Mouse (Mus musculus) urinary bladder, adult 2 months (tissue): ENCODE measurements around the gene Cd72. TPM values are rescaled to one million over a fixed set of nuclear protein-coding genes. Genes with fewer than 3 reads are reported as not detected.

ENCODE experiments used
- DNase-seq: peaks from one replicate; pipeline ENCODE4 v3.0.0; 2022; ENCODE audit warnings: low spot score
- polyA plus RNA-seq: library from polyadenylated mRNA; depleted of rRNA; stranded (reverse); fragments of >200 nt; gene quantifications from 2 replicates; pipeline ENCODE4 v1.2.3, GENCODE M21; 2012

Cd72 gene
- polyA plus RNA-seq, 1 experiment: 4.6 TPM

DNA sequence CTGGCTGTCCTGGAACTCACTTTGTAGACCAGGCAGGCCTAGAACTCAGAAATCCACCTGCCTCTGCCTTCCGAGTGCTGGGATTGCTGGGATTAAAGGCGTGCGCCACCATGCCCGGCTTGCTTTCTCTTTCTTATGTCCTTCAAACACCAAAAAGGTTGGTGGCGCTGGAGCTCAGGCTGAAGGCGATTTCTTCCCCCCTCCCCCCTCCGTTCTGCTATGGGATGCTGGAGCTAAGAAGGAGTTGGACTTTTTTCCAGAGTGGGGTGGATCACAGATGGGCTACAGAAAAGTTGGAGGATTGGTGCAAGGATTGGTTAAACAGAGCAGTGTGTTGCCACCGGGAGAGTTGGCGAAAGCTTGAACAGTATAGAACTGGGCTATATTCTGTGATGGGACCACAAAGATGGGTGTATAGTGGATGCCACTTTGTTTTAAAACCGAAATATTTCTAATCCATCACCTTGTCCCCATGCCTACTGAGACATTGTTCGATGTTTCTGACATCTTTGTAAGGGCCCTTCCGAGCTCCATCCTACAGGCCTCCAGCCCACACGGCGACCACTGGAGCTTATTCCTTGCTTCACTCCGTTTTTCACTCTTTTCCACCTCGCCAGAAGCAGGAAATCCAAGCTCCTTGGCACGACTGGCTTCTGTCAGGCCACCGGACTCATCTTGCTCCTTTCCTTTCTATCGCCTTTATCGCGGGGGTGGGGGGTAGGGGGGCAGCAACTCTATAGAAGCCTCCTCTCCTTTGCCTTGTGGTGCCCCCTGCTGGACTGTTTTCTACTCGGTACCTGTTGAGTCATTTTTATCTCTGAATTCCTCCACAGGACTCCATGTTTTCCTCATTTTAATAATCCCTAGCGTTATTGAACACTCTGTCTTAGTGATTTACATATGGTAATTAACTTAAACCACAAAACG is 24.7 kb upstream of the Cd72 start:
- DNase-seq: no peak

GRCm38 (mm10) chr4:43478534-43478858 is 24.1 kb upstream of the Cd72 start:
- no peak for DNase-seq

DNA sequence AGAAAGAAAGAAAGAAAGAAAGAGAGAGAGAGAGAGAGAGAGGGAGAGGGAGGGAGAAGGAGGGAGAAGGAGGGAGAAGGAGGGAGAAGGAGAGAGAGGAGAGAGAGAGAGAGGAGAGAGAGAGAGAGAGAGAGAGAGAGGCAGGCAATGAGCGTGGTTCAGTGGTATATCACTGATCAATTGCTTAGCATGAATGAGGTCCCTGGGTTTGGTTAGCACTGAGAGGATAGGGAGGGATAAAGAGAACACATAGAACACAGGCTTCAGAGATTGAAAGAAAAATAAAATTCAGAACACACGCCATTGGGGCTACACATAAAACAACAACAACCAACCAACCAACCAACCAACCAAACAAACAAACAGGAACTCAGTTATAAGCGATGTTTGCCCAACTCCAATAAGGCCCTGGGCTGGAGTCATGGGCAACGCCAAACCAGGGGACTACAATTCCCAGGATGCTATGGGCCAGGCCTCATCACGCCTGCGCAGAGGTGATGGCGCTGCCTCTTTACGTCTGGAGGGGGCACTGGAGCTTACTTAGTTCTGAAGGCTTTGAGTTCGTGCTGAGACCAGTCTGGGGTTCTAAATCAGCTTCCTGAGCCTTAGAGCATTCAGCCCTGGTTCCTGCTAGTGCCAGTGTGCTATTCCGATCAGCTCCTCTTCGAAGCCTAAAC is 23.6 kb upstream of the Cd72 start:
- DNase-seq: peak; percentile 60

- no peak for DNase-seq
Measured at GRCm38 (mm10) chr4:43476604-43477003, 22.2 kb upstream of the Cd72 start.

GRCm38 (mm10) chr4:43473636-43474035 is 19.2 kb upstream of the Cd72 start:
- DNase-seq: no peak

- no peak for DNase-seq
Measured at GRCm38 (mm10) chr4:43470301-43470700, 15.9 kb upstream of the Cd72 start.

- no peak for DNase-seq
Measured at GRCm38 (mm10) chr4:43466872-43467271, 12.4 kb upstream of the Cd72 start.

DNA sequence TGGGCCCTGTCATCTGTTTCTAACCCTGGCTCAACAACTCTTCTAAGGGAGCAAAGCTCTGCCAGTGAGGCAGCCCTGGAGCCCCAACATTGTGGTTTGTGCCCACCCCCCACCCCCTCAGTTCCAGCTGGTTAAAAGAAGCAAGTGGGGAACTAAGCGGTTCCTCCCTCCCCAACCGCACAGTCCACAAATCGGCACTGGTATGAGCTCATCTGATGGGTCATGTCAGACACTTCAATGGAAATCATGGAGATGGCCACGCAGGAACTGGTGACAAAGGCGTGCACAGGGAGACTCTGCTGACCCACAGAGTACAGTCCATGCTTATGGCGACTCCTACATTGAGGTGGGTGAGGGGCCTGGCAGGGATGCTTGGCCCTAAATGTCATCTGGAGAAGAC is 11.5 kb upstream of the Cd72 start:
- DNase-seq: no peak

DNA sequence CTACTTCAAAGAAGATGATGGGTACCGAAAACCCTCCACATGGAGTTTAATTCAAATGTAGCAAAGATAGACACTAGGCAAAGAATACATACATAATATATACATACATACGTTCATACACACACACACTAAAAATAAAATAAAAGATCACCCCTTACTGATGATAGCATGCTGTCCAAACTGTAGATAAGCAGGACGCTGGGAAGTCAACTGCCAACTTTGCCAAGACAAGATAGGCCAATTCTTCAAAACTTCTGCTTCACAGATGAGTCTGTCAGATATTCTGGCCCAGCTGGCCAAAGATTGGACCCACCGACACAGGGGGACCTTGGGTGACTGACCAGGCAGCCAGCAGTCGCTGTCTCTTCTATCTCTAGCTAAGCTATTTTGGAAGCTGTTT is 8.7 kb upstream of the Cd72 start:
- no peak for DNase-seq

DNA sequence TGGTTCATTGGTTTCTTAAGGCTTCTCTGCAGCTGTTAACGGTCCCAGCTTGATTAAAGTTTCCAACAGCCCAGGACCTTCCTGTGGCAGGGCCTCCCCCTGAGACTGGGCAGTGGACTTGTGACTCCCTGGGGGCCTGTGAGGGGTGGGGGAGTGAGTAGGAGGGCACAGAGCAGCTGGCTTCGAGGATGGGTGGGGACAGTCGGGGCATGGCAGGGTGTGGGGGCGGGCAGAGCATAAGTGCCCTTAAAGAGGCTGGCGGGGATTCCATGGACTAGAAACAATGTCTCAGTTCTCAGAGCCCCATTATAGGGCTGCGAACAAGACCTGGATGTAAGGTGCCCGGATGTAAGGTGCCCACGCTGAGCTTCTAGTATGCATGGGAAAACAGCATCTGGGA is 2.7 kb upstream of the Cd72 start:
- no peak for DNase-seq

DNA sequence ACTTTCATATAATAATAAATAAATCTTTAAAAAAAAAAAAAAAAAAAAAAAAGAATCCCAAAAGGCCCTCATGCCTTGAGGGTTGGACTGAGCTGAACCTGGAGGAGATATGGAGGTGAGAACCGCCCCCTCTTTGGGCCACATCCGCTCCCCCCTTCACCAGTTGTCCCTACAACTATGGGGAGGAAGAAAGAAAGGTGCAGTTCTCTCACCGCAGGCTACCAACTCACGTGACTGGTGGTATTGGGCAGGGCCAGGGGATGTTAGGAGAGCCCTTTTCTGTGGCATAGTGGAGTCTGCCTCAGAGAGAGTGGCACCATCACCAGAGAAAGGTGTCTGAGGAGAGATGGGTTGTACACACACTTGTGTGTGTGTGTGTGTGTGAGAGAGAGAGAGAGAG is 2.0 kb upstream of the Cd72 start:
- DNase-seq: no peak

- DNase-seq: no peak
Measured at GRCm38 (mm10) chr4:43453413-43453812, 1.0 kb downstream of the Cd72 start.

DNA sequence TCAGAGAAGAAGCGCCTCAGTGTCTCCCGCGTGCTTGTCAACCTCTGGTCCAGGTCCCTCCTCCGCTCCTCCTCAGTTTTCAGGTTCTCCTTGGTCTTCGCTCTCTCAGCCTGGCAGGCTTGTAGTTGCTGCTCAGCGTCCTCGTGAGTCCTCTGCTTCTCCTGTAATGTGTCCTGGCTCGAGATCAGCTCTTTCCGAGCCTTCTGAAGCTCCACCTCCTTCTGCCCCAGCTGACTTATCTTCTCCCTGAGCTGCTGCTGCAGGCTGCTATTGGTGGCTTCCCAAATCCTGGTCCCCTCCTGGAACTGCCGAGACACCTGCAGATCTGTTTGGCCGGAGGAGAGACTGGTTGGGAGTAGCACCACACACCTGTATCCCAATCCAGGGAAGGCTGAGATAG is 2.1 kb downstream of the Cd72 start:
- DNase-seq: no peak

- DNase-seq: no peak
Measured at GRCm38 (mm10) chr4:43448554-43448953, 5.9 kb downstream of the Cd72 start.

GRCm38 (mm10) chr4:43447251-43447650 is 7.2 kb downstream of the Cd72 start:
- no peak for DNase-seq

GRCm38 (mm10) chr4:43443511-43443910 is 10.9 kb downstream of the Cd72 start:
- DNase-seq: peak; percentile 51

GRCm38 (mm10) chr4:43442456-43443361 is 11.7 kb downstream of the Cd72 start:
- DNase-seq: peak; percentile 68

DNA sequence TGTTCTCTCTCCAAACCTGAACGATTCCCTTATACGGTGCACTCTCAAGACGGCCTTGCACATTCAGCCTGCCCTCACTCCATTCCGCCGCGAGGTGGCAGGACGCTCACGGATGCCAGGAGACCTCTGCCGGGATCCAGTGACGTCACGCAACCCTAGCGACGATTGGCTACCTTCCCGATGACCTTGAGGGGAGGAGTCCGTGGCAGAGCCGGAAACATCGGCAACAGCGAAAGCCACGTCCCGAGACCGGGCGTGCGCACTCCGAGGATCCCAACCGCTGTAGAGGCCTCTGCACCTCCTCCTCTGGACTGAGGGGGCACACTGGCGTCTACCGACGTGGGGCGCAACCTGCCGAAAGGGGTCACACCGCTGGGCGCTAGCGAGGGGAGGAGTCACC is 12.4 kb downstream of the Cd72 start:
- peak; percentile 95 for DNase-seq

DNA sequence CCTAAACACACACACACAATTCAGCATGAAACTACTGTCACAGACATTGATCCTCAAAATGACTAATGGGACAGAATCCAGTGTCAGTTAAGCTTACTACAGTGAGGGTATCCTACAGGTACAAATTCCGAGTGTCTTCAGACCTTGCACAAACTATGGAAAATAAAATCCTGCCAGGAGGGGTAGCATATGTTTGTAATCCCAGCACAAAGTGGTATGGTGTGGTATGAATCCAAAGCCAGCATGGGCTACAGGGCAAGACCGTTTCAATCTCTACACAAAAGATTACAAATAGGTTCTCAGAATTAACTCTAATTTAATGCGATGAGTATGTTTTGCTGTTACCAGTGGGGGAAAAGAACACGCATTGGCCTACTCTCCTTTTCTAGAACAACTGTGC is 12.8 kb downstream of the Cd72 start, which contains the start of gene Tesk1:
Gene Tesk1 (plus strand): TSS at position 301 of the 400 bp plus-strand sequence.
- no peak for DNase-seq

DNA sequence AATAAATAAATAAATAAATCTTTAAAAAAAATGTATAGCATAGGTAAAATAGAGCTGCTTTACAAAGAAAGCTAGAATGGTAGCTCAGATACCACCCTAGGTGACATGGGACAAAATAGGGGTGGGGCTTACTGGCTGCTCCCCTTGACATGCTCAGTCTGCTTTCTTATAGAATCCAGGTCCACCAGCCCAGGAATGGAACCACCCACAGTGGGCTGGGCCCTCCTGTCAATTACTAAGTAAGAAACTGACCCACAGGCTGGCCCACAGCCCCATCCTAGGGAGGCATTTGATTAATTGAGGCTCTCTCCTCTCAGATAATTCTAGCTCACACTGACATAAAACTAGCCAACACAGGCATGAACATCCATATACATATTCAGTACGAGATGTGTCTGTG is 21.6 kb downstream of the Cd72 start:
- DNase-seq: no peak

DNA sequence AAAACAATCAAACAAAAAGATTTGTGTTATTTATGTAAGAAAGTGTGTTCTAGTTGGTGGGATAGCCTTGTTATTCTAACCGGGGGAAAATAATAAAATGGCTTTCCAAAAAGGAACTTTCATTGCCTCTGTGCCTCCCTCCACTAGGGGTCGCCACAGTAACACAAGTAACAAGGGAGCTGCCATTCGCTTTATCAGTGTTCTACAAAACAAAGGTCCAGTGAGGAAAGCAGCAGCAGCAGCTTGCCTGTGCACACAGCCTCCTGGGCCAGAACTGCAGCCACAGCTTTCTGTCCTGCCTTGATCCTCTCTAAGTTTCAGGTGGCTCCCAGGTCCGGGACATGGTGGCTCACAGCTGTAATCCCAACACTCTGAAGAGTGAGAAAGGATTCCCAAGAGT is 22.7 kb downstream of the Cd72 start:
- no peak for DNase-seq

DNA sequence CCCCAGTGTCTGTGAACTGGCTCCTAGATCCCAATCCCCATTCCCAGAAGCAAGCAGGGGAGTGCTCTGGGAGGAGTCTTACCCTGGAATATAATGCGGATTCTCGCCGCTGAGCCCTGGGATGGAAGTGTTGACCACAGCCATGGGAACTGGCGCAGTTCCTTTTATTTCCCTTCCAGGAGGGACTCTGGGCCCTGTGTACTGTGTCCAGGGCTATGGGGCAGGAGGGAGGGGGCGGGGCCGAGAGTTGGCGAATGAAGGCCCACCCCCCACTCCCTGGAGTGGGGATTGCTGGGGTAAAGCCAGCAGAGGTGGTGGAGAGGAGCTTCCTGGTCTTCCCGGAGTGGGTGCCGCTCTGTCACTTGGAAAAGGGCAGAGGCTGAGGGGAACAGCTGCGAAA is 25.5 kb downstream of the Cd72 start, which contains the start of gene Fam166b:
Gene Fam166b (minus strand): TSS at position 189 of the 400 bp plus-strand sequence.
- no peak for DNase-seq
